Mouse (Mus musculus) hindbrain, embryonic 10.5 days (tissue): ENCODE measurements around the gene Efcab9. TPM values are rescaled to one million over a fixed set of nuclear protein-coding genes. Genes with fewer than 3 reads are reported as not detected.
"Not testable (repeated sequence)": the region's sequence is repeated elsewhere in the genome, so short reads cannot be mapped to it uniquely, and the experiment has no call there.

Source experiments
- DNase-seq: peaks from one replicate; pipeline ENCODE4 v3.0.0-alpha.2; 2017; ENCODE audit warnings: low spot score
- H3K27ac ChIP-seq: fragments of 300-500 bp; sonication (generic); 2 replicates; pipeline ENCODE4 v1.5.1; 2016; ENCODE audit warnings: mild to moderate bottlenecking, moderate library complexity
- H3K27me3 ChIP-seq: fragments of 300-500 bp; sonication (generic); 2 replicates; pipeline ENCODE4 v1.6.1; 2016; ENCODE audit warnings: mild to moderate bottlenecking; ENCODE audit not compliant: poor library complexity, insufficient read depth, severe bottlenecking
- H3K36me3 ChIP-seq: fragments of 300-500 bp; sonication (generic); 2 replicates; pipeline ENCODE4 v1.6.1; 2016; ENCODE audit warnings: mild to moderate bottlenecking, moderate library complexity
- H3K4me1 ChIP-seq: fragments of 300-500 bp; sonication (generic); replicated peaks from 2 replicates; pipeline ENCODE4 v1.6.1; 2016; ENCODE audit warnings: mild to moderate bottlenecking
- H3K4me3 ChIP-seq: fragments of 300-500 bp; sonication (generic); 2 replicates; pipeline ENCODE4 v1.5.1; 2016; ENCODE audit warnings: mild to moderate bottlenecking, moderate library complexity
- H3K9me3 ChIP-seq: fragments of 300-500 bp; sonication (generic); 2 replicates; pipeline ENCODE4 v1.6.1; 2016; ENCODE audit warnings: mild to moderate bottlenecking, moderate library complexity
- WGBS: fragments of 180-500 bp; shearing (Covaris S2); methylation state at CpG from one replicate; pipeline ENCODE4 v1.1.7; 2016; 5-methylcytosine and 5-hydroxymethylcytosine counted together
- polyA plus RNA-seq: library from polyadenylated mRNA; unstranded; fragments of >200 nt; fragmentation: Nextera tagmentation; extraction: Ambion mirVana; gene quantifications from 2 replicates; pipeline ENCODE4 v1.2.1, GENCODE M21; 2016

Efcab9 gene
- polyA plus RNA-seq, 1 experiment from 2014 or later: not detected

- WGBS: 91% methylated on average over 4 of the region's 4 CpGs
- Histone ChIP-seq H3K9me3 (no peaks in the 10 kb centered on the region), H3K4me3 (no peak overlapping the region), H3K27me3 (peaks cover 20% of the 10 kb centered on the region), H3K4me1 (peaks cover 4% of the 10 kb centered on the region; the same call in 1 of the 2 replicates), H3K27ac (no peak overlapping the region), H3K36me3 (peaks cover 34% of the 10 kb centered on the region)
- DNase-seq: no peak
These were observed 4.9 kb downstream of the Efcab9 start for GRCm38 (mm10) chr11:32527006-32527405.

- WGBS: 86% methylated on average over 11 of the region's 11 CpGs
These were observed 7.6 kb downstream of the Efcab9 start for GRCm38 (mm10) chr11:32524122-32524920.

DNA sequence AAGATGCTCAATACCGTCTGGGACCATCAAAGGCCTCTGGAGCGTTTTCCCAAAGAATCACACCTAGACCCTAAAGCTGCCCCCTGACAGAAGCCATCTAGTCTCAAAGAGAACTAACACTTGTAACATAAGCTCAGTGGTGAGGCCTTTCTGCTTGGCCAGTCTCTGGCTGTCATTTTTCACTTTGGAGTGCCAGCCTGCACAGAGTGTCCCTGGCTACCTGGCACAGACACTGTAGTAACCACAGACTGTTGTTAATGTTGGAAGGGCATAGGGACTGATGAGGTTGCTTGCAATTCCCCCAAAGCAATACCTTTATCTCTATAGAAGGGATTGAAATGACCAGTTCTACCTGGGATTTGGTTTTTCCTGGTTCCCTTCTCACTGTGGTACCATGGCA, 10.6 kb downstream of the Efcab9 start:
- no peaks in the 10 kb centered on the region for H3K27me3 ChIP-seq
- H3K4me1 ChIP-seq: no peaks in the 10 kb centered on the region
- H3K27ac ChIP-seq: no peak overlapping the region
- H3K9me3 ChIP-seq: no peaks in the 10 kb centered on the region
- no peak for DNase-seq
- no peak overlapping the region for H3K4me3 ChIP-seq
- H3K36me3 ChIP-seq: peaks cover 62% of the 10 kb centered on the region
- WGBS: 89% methylated on average over 2 of the region's 2 CpGs

More at GRCm38 (mm10) chr11:32524122-32524920, 7.6 kb downstream of the Efcab9 start:
- no peak for DNase-seq
- no peaks in the 10 kb centered on the region for H3K27me3 ChIP-seq
- H3K27ac ChIP-seq: no peak overlapping the region
- no peaks in the 10 kb centered on the region for H3K9me3 ChIP-seq
- peaks cover 48% of the 10 kb centered on the region for H3K36me3 ChIP-seq
- H3K4me1 ChIP-seq: no peaks in the 10 kb centered on the region
- H3K4me3 ChIP-seq: no peak overlapping the region

DNA sequence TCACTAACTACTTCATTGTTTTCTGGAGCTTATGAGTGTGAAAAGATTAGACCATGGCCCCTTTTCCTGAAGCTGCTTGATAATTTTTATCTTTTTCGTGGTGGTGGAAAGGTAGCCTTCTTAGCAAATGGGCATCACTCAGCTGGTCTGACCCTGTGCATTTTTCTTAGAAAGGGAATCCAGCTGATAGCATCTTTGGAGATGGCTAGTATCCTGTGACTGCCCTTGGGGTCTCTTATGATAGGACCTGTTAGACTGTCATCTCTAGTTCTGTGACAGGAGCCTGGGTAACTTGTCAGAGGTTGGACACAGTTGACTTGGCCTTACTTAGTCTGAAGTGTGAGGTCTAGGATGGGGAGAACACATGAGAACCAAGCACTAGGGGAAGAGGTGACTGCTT, 12.5 kb downstream of the Efcab9 start:
- Histone ChIP-seq H3K4me1 (no peaks in the 10 kb centered on the region), H3K4me3 (no peak overlapping the region), H3K27ac (no peak overlapping the region), H3K27me3 (no peaks in the 10 kb centered on the region), H3K9me3 (no peaks in the 10 kb centered on the region), H3K36me3 (peaks cover 62% of the 10 kb centered on the region)
- WGBS: 92% methylated on average over 1 of the region's 1 CpGs
- no peak for DNase-seq

- Histone ChIP-seq H3K27ac (no peak overlapping the region), H3K4me3 (no peak overlapping the region), H3K27me3 (no peaks in the 10 kb centered on the region), H3K36me3 (peaks cover 56% of the 10 kb centered on the region), H3K9me3 (no peaks in the 10 kb centered on the region), H3K4me1 (no peaks in the 10 kb centered on the region)
- no peak for DNase-seq
- 89% methylated on average over 4 of the region's 4 CpGs for whole genome bisulfite sequencing
These were observed 13.1 kb downstream of the Efcab9 start for GRCm38 (mm10) chr11:32518770-32519169.

DNA sequence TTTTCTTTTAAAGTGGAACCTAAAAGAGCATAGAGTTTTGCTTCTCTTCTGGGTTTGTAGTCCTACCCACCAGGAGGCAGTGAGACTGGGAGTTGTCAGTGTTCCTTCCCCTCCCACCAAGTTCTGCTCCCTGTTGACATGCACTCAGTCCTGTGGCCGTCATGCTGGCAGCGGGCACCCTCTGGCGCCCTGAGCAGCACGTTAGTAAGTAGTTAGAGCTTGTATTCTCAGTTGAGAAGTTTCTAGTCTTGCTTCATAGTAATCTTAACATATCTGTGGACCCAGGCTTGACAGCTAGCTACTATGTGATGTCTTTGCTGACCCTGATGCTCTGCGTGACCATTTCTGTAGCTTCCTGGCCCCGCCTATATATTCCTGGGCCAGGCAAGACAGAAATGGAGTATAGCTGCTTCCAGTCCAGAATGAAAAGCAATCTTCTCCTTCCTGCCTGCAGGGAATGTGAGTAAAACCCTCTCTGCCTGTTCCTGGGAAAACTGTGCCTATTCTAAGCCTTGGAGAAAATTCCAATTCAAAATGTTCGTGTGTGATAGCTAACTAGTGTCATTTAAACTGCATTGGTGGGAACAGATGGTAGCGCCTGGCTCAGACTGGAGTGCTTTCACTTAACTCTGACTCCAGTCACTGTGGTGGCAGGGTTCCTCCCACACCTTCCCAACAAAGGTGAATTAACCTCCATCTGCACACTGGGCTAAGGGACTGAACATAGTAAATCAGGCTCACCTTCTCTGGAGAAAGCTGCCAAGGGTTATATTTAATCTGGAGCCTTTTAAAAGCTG, 14.8 kb downstream of the Efcab9 start:
- no peak for DNase-seq
- 92% methylated on average over 8 of the region's 8 CpGs for WGBS
- Histone ChIP-seq H3K36me3 (peaks cover 54% of the 10 kb centered on the region), H3K9me3 (no peaks in the 10 kb centered on the region), H3K4me1 (no peaks in the 10 kb centered on the region), H3K27ac (no peak overlapping the region), H3K27me3 (no peaks in the 10 kb centered on the region), H3K4me3 (no peak overlapping the region)

GRCm38 (mm10) chr11:32516091-32516490, 15.8 kb downstream of the Efcab9 start:
- DNase-seq: no peak
- Histone ChIP-seq H3K4me3 (no peak overlapping the region), H3K27me3 (no peaks in the 10 kb centered on the region), H3K36me3 (peaks cover 54% of the 10 kb centered on the region), H3K9me3 (no peaks in the 10 kb centered on the region), H3K4me1 (no peaks in the 10 kb centered on the region), H3K27ac (no peak overlapping the region)
- 93% methylated on average over 12 of the region's 12 CpGs for WGBS

- H3K27me3 ChIP-seq, DNase-seq, H3K4me1 ChIP-seq, H3K9me3 ChIP-seq, H3K4me3 ChIP-seq, H3K27ac ChIP-seq: not testable (repeated sequence)
- 79% methylated on average over 4 of the region's 5 CpGs for WGBS
- H3K36me3 ChIP-seq: peaks cover 51% of the 10 kb centered on the region
These were observed 17.0 kb downstream of the Efcab9 start for GRCm38 (mm10) chr11:32514853-32515252.

DNA sequence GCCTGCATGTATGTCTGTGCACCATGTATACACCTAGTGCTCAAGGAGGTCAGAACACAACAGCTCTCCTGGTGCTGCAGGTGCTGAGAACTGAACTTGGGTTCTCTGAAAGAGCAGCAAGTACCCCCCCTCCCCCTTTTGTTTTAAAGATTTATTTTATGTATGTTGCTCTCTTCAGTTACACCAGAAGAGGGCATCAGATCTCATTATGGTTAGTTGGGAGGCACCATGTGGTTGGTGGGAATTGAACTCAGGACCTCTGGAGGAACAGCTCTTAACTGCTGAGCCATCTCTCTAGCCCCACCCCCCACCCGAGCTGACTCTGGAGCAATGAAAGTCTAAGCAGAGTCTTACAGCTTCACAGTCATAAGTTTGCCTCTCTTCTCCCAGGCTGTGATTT, 21.0 kb downstream of the Efcab9 start:
- Histone ChIP-seq H3K27ac (no peak overlapping the region), H3K9me3 (no peaks in the 10 kb centered on the region), H3K4me3 (no peak overlapping the region), H3K4me1 (no peaks in the 10 kb centered on the region), H3K27me3 (no peaks in the 10 kb centered on the region), H3K36me3 (peaks cover 13% of the 10 kb centered on the region)
- WGBS: 85% methylated on average over 1 of the region's 1 CpGs
- DNase-seq: no peak

- Histone ChIP-seq H3K9me3 (no peaks in the 10 kb centered on the region), H3K27me3 (no peaks in the 10 kb centered on the region), H3K27ac (no peak overlapping the region), H3K4me1 (0 out of 2 replicates have a peak, but pooled peaks cover 3% of the 10 kb centered on the region), H3K4me3 (no peak overlapping the region), H3K36me3 (peaks cover 40% of the 10 kb centered on the region)
- WGBS: 83% methylated on average over 7 of the region's 7 CpGs
- DNase-seq: no peak
These were observed 26.7 kb downstream of the Efcab9 start for GRCm38 (mm10) chr11:32505091-32505739.

GRCm38 (mm10) chr11:32503711-32504110, 28.2 kb downstream of the Efcab9 start:
- H3K4me1 ChIP-seq: 0 out of 2 replicates have a peak, but pooled peaks cover 3% of the 10 kb centered on the region
- H3K36me3 ChIP-seq: peaks cover 48% of the 10 kb centered on the region
- H3K27me3 ChIP-seq: no peaks in the 10 kb centered on the region
- no peaks in the 10 kb centered on the region for H3K9me3 ChIP-seq
- no peak overlapping the region for H3K4me3 ChIP-seq
- 94% methylated on average over 2 of the region's 2 CpGs for WGBS
- DNase-seq: no peak
- H3K27ac ChIP-seq: no peak overlapping the region

DNA sequence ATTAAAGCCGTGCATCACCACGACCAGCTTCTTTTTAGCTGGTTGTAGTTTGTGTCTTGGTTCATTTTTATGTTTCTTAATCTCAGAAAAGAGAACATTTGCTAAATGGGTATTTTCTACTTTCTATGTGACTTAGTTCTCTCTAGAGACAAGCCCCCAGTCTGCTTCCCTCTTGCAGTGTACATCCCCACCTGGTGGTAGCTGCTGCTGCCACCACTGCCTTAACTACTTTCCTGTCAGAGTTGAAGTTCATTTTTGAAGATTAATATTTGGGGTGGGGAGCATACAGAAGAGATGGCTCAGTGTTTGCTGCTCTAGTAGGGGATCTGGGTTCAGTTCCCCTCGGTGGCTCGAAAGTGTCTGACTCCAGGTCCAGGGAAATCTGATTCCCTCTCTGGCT, 31.9 kb downstream of the Efcab9 start:
- no peak for DNase-seq
- peaks cover 46% of the 10 kb centered on the region for H3K36me3 ChIP-seq
- no peaks in the 10 kb centered on the region for H3K4me1 ChIP-seq
- H3K27me3 ChIP-seq: no peaks in the 10 kb centered on the region
- no peak overlapping the region for H3K4me3 ChIP-seq
- 95% methylated on average over 4 of the region's 4 CpGs for WGBS
- no peaks in the 10 kb centered on the region for H3K9me3 ChIP-seq
- no peak overlapping the region for H3K27ac ChIP-seq
